Mouse (Mus musculus): ENCODE results near the gene Mcm8.

Gene Mcm8

DNA sequence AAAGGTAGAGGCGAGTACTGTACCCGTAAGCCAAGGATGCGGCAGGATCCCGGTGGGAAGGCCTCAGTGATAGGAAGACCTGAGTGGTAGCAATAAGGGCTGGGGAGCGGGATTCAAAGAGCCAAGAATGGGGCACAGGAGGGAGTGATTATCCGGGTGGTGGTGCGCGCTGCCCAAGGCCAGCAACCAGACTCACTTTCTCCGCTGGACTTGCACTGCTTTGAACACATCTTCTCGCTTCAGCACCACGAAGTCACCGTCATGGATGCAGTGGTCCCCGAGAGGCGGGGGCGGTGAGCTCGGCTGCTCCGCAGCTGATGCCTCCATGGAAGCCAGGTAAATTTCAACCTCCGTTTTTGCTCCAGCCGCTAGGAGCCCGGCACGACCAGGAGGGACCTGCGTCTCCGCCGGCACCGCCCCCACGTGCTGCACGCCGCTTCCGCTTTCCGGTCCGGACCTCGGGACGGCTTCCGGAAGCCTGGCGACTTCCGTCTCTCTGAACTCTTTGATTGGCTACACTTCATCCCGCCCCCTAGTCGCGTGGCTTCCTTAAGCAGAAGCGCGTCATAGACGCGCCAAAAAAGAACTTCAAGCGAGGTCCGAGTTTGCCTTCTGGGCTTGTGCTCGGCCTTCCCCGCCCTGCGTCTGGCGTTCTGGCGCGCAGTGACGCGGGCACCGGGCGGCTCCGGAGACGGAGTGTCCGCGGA lies at the start of gene Mcm8, which contains the start of gene Trmt6:
Mcm8 (plus strand) TSS at position 534 of the 707 bp plus-strand sequence.
Trmt6 (minus strand) TSS at position 448 of the 707 bp plus-strand sequence.
- in situ Hi-C loops (cut with MboI, MseI) = no loop called here

DNA sequence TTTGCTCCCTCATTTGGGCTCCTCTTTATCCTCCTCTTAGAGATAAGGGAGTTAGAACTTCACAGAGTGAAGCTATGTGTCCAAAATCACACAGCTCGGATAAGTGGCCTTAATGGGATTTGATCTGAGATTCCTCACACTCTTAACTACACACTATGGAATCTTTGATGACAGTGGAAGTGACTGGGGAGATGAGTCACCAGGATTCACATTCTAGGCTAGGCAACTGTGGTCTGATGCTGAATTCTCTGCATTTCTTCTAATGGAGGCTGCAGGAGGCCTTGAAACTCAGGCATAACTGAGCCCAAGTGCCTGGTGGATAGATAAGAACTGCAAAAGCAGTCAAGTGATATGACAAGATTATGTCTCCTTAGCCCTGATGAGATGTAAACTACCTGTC lies 45.1 kb upstream of the Mcm8 start:
- in situ Hi-C loops (cut with MboI, MseI) = no loop called here

DNA sequence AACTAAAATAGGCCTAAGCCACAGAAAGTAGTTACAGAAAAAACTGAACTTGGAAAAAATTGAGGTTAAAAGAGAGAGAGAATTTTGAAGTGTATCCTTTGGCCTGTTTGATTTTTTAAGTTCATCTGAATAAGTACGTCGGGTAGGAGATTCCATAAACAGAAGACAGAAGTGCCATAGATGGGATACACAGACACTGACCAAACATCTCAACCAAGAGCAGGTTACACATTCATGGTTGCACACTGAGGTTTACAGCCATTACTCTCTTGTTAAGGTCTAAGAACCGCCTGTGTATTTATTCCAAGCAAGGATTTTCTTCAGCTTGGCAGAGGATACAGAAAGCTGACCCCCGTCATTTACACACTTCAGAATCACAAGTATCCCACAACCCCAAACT lies 35.0 kb upstream of the Mcm8 start, which contains the start of gene Chgb:
Chgb (plus strand) TSS at position 301 of the 400 bp plus-strand sequence.
- in situ Hi-C loops (cut with MboI, MseI) = loop anchor here in 1 of 2 experiments (10.0 to 25.0 kb wide), 2 partner anchors 334 to 1669 kb away; no protein-coding TSS in a partner anchor

- in situ Hi-C loops (cut with MboI, MseI) = loop anchor here in 1 of 2 experiments (10.0 to 25.0 kb wide), 2 partner anchors 333 to 1669 kb away; no protein-coding TSS in a partner anchor
Observed at GRCm38 (mm10) chr2:132781439-132782068, 34.4 kb upstream of the Mcm8 start.

DNA sequence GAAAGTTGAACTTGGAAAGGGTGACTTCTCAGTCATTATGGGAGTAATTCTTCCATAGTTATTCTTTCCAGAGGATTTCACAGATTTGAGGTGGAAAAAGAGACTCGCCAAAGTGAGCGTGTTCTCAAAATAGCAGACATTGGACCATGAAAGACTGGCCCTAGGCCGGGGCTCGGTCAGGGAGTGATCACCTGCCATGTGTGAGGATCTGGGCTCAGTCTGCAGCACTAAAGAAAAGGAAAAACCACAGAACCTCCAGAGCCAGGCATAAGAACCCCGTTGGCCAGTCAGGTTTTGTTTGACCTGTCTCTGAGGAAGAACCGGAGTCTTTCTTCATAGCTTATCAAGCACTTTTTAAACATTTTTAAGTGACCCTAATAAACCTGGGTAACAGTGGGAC lies 31.9 kb upstream of the Mcm8 start:
- in situ Hi-C loops (cut with MboI, MseI) = loop anchor here in 1 of 2 experiments (10.0 to 25.0 kb wide), 2 partner anchors 331 to 1672 kb away; no protein-coding TSS in a partner anchor

GRCm38 (mm10) chr2:132793441-132794203 lies 22.3 kb upstream of the Mcm8 start:
- in situ Hi-C loops (cut with MboI, MseI) = loop anchor here in 1 of 2 experiments (25.0 kb wide), 1 partner anchor 1681 kb away; no protein-coding TSS in a partner anchor

DNA sequence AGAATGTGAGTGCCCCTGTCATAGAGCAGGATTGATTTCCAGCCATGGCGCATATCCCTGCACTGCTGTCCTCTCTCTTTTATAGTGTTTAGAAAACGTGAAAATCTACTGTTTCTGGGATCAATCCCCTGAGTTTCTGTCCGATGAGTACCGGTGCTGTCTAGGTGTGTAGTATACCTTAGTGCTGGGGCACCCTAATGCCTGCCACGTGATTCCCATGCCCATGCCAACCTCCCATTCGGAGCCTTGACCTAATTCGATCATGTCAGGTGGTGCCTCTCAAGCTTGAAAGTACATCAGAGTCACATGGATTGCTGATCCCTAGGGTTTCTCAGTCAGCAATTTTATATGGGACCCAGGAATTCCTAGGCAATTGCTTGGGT lies 21.7 kb upstream of the Mcm8 start:
- in situ Hi-C loops (cut with MboI, MseI) = loop anchor here in 1 of 2 experiments (25.0 kb wide), 1 partner anchor 1682 kb away; no protein-coding TSS in a partner anchor

- in situ Hi-C loops (cut with MboI, MseI) = no loop called here
Observed at GRCm38 (mm10) chr2:132802976-132803375, 13.0 kb upstream of the Mcm8 start.

GRCm38 (mm10) chr2:132841071-132841470 lies 25.1 kb downstream of the Mcm8 start:
- in situ Hi-C loops (cut with MboI, MseI) = loop anchor here in 1 of 2 experiments (5.0 kb wide), 1 partner anchor 66 kb away; no protein-coding TSS in a partner anchor

GRCm38 (mm10) chr2:132846407-132847358 lies 30.7 kb downstream of the Mcm8 start, which contains the start of gene Crls1:
TSS of gene Crls1 (plus strand) at chr2:132846666.
- in situ Hi-C loops (cut with MboI, MseI) = no loop called here

DNA sequence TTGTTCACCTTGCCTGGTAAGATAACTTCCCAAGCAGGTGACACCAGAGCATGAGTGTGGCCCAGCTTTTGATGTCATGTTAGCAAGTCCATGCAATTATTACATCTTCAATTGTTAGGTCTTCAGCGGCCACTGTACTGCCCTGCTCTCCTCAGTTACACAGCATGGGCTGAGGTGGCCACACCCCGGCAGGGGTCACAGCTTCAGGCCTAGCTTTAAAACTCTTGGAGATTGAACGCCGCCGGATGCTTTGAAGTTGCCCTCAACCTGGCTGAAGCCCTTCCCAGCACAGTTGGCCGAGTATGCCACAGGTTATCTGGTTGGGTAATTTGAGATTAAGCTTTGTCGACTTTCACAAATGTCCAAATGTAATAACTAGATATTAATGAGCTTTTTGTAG lies 31.6 kb downstream of the Mcm8 start:
- in situ Hi-C loops (cut with MboI, MseI) = no loop called here

DNA sequence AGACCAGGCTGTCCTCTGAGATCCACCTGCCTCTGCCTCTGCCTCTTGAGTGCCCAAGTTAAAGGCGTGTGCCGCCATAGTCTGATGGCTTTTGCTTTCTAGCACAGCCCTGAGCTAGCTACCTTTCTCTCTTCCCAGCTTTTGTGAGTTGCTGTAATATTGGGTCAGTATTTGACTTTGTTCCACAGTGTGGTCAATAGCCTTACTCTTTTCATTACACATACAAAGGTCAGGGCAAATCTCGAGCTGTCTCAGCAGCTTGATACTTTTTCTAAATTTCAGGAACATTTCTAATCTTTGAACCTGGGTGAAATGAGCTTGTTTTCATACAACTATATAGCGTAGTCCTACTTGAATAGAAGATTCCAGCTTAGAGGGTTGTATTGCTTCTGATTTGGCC lies 32.4 kb downstream of the Mcm8 start:
- in situ Hi-C loops (cut with MboI, MseI) = no loop called here

- in situ Hi-C loops (cut with MboI, MseI) = no loop called here
Observed at GRCm38 (mm10) chr2:132849141-132849540, 33.2 kb downstream of the Mcm8 start.

DNA sequence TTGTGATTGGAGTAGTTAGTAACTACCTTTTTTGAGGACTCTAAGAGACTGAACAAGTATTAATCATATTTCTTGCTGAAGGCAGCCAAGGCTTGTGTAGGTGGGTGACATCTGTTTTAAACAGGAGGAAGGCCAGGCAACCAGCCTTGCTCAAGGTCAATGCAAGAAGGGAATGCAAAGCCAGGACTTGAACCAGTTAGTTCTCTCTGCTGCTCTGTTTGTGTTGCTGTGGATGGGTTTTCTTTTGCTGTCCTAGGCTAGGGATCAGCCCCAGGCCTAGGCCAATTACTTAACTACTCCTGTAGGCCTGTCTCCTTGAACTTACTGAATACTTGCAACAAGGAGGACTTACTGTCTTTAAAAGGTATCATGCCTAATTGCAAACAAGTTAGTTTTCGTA lies 37.1 kb downstream of the Mcm8 start:
- in situ Hi-C loops (cut with MboI, MseI) = no loop called here

DNA sequence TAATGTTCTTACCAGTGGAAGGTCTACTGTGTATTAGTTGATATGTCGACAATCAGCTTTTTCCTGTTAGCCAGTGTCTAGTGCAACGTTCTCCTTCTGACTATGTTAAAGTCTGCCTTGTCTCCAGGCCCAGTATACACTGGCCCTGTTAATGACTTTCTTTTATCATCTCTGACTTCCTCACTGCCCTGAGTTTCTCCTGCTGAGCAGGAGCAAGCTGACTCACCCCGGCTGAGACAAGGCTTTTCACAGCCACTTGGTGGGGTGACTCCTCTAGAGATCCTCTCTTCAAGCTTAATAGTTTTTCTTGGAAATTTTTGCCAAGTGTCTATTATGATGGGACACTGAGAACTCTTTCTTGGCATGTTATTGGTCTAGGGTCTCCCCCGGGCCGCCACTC lies 40.4 kb downstream of the Mcm8 start:
- in situ Hi-C loops (cut with MboI, MseI) = no loop called here

DNA sequence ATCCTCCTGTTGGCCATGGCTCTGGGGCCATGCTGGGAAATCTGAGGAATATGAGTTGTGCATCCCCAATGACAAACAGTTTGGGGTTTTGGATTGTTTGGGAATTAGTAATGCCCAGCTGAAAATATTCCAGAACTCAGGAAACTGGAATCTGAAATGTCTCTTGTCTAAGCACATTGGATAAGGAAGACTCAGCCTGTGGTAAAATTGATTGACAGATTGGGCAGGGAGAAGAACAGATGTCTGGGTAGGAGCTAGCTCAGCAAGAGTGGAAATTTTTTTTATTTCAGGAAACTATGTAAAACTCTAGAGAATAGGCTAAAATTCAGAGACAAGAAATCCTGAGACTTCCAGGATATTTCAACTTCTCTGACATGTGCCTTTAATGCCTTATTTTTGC lies 44.5 kb downstream of the Mcm8 start:
- in situ Hi-C loops (cut with MboI, MseI) = no loop called here

DNA sequence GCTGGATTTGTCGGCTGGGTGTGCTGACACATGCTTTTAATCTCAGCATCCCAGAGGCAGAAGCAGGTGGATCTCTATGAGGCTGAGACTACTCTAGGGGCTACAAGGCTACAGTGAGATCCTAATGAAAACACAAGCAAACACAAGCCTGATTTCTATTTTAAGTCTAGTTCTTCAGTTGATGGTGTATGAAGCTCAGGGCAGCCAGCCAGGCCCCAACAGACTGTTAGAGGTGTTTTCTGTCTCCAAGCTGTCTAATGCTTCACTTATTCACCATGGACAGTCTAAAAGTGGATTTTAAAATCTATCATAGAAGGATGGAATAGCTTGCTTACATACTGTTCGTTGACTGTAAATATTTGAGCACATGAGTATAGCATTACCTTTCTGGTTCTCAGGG lies 45.5 kb downstream of the Mcm8 start:
- in situ Hi-C loops (cut with MboI, MseI) = no loop called here

DNA sequence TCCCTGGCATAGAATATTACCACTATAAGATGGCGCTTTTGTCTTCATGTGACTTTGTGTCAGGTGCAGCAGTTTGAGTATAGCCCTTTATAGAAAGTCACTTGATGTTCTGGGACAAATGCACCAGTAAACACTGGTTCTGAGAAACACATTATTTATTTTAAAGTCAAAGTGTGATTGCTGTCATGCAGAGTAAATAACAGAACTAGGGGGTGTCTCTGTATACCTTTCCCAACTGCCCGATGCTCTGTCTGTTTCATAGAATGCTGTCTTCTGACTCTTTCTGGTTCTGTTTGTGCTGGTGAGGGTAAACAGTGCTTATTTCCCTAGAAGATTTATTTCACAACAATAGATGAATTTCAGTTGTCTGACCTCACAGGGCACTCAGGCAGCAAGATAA lies 47.4 kb downstream of the Mcm8 start:
- in situ Hi-C loops (cut with MboI, MseI) = no loop called here

DNA sequence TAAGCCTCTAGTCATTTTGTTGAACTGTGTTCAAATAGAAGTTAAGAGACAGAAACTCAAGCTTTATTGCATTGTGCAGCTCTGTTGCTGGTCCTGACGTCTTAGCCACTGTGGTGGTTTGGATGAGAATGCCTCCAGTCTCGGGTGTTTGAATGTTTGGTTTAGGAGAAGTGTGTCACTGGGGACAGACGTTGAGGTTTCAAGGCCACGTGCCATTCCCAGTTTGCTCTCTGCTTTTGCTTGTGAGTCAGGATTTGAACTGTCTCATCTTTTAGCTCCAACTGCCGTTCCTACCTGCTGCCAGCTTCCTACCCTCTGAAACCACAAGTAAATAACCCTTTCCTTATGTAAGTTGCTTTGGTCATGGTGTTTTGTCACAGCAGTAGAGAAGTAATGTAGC lies 51.6 kb downstream of the Mcm8 start:
- in situ Hi-C loops (cut with MboI, MseI) = no loop called here

DNA sequence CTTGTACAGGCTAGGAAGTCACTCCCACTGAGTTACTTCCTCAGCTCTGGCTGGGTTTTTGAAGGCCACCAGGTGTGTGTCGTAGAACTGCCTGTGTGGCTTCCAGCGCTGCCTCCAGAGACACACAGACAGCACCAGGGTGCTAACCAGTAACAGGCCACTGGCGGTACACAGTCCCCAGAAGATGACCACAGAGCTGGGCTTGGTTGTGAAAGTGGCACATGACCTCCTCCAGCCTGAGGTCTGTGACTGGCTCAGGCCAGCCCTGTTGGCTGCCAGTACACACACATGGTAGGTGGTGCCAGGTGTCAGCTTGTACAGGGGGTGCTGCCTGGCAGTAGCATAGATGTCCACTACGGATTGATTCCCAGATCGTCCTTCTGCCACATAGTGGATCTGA lies 53.7 kb downstream of the Mcm8 start:
- in situ Hi-C loops (cut with MboI, MseI) = no loop called here

DNA sequence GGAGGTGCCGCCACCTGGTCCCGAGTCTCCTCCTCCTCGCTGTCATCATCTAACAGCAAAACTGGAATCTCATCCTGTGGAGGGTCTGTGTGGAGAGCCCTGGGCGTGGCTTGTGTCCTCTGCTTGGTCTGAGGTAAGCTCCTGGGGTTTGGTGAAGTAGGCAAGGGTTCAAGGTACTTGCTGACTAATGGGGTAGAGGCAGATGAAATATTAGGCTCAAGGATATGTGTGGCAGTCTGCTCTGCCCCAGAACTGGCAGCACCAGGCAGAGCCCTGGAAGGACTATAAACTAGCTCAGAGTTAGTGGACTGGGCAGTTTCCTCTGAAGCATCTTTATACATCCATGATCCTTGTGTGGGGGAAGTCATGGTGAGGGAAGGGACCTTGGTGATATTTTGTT lies 54.3 kb downstream of the Mcm8 start:
- in situ Hi-C loops (cut with MboI, MseI) = no loop called here

Measured in T-helper 17 cell (primary cell).